Mouse (Mus musculus) heart, embryonic 11.5 days (tissue): Measurements from ENCODE around the gene Mfap1a. TPM values are rescaled to one million over a fixed set of nuclear protein-coding genes. Genes with fewer than 3 reads are reported as not detected.
"Not testable (repeated sequence)": the region's sequence is repeated elsewhere in the genome, so short reads cannot be mapped to it uniquely, and the experiment has no call there.

ENCODE experiments used
- ATAC-seq: fragments of 200-750 bp; cut with Nextera tagmentation; replicated peaks from 2 replicates; pipeline ENCODE4 v1.8.0; 2017; ENCODE audit warnings: moderate library complexity; ENCODE audit not compliant: insufficient number of reproducible peaks, low FRiP score, low TSS enrichment
- H3K27ac ChIP-seq: fragments of 300-500 bp; sonication (generic); 2 replicates; pipeline ENCODE4 v1.5.1; 2014; ENCODE audit warnings: mild to moderate bottlenecking, low read depth, low read length
- H3K27me3 ChIP-seq: fragments of 300-500 bp; sonication (generic); 2 replicates; pipeline ENCODE4 v1.6.1; 2014; ENCODE audit warnings: mild to moderate bottlenecking, low read length, mixed read lengths; ENCODE audit not compliant: control insufficient read depth, insufficient read depth
- H3K36me3 ChIP-seq: fragments of 300-500 bp; sonication (generic); 2 replicates; pipeline ENCODE4 v1.6.1; 2014; ENCODE audit warnings: mild to moderate bottlenecking, low read length, moderate library complexity, mixed read lengths; ENCODE audit not compliant: control insufficient read depth, insufficient read depth
- H3K4me1 ChIP-seq: fragments of 300-500 bp; sonication (generic); 2 replicates; pipeline ENCODE4 v1.6.1; 2014; ENCODE audit warnings: low read length; ENCODE audit not compliant: control insufficient read depth, insufficient read depth
- H3K4me2 ChIP-seq: fragments of 300-500 bp; sonication (generic); 2 replicates; pipeline ENCODE4 v1.6.1; 2014; ENCODE audit warnings: mild to moderate bottlenecking, moderate library complexity
- H3K4me3 ChIP-seq: fragments of 300-500 bp; sonication (generic); 2 replicates; pipeline ENCODE4 v1.5.1; 2014; ENCODE audit warnings: low read depth, low read length
- H3K9ac ChIP-seq: fragments of 300-500 bp; sonication (generic); 2 replicates; pipeline ENCODE4 v1.6.1; 2014; ENCODE audit warnings: mild to moderate bottlenecking, low read depth, low read length, moderate library complexity
- H3K9me3 ChIP-seq: fragments of 300-500 bp; sonication (generic); replicated peaks from 2 replicates; pipeline ENCODE4 v1.6.1; 2016; ENCODE audit warnings: low read length; ENCODE audit not compliant: control insufficient read depth
- WGBS: fragments of 180-500 bp; shearing (Covaris S2); extraction: QIAGEN DNeasy Blood & Tissue Kit; methylation state at CpG from one replicate; pipeline ENCODE4 v1.1.7; 2014; ENCODE audit not compliant: insufficient replicate concordance; 5-methylcytosine and 5-hydroxymethylcytosine counted together
- polyA plus RNA-seq: library from polyadenylated mRNA; unstranded; fragments of >200 nt; fragmentation: Nextera tagmentation; extraction: Ambion mirVana; gene quantifications from 2 replicates; pipeline ENCODE4 v1.2.1, GENCODE M21; 2014

The Mfap1a gene
- polyA plus RNA-seq, 1 experiment from 2014 or later = 19.2 TPM

GRCm38 (mm10) chr2:121484403-121484802 lies 22.1 kb downstream of the Mfap1a start:
- not testable (repeated sequence) for H3K4me1 ChIP-seq, H3K4me3 ChIP-seq, ATAC-seq, H3K27me3 ChIP-seq, H3K4me2 ChIP-seq, H3K9ac ChIP-seq, H3K36me3 ChIP-seq, H3K9me3 ChIP-seq, H3K27ac ChIP-seq
- WGBS = 71% methylated on average over 1 of the region's 2 CpGs

GRCm38 (mm10) chr2:121483576-121483975 lies 22.9 kb downstream of the Mfap1a start:
- Histone ChIP-seq H3K4me2 (no peak overlapping the region), H3K9me3 (no peaks in the 10 kb centered on the region), H3K4me1 (no peaks in the 10 kb centered on the region), H3K36me3 (no peaks in the 10 kb centered on the region), H3K27me3 (no peaks in the 10 kb centered on the region), H3K27ac (no peak overlapping the region), H3K9ac (no peak overlapping the region), H3K4me3 (no peak overlapping the region)
- no peak for ATAC-seq
- WGBS = 77% methylated on average over 8 of the region's 8 CpGs

GRCm38 (mm10) chr2:121480916-121481315 lies 25.5 kb downstream of the Mfap1a start:
- ATAC-seq, H3K9ac ChIP-seq, H3K4me1 ChIP-seq, H3K36me3 ChIP-seq, H3K9me3 ChIP-seq, H3K27me3 ChIP-seq, H3K27ac ChIP-seq, H3K4me2 ChIP-seq, H3K4me3 ChIP-seq: not testable (repeated sequence)
- 78% methylated on average over 13 of the region's 13 CpGs for WGBS

GRCm38 (mm10) chr2:121480498-121480897 lies 26.0 kb downstream of the Mfap1a start:
- 60% methylated on average over 3 of the region's 3 CpGs for WGBS
- H3K9ac ChIP-seq = no peak overlapping the region
- no peaks in the 10 kb centered on the region for H3K4me1 ChIP-seq
- H3K4me3 ChIP-seq = no peak overlapping the region
- H3K27me3 ChIP-seq = no peaks in the 10 kb centered on the region
- H3K36me3 ChIP-seq = no peaks in the 10 kb centered on the region
- no peaks in the 10 kb centered on the region for H3K9me3 ChIP-seq
- no peak overlapping the region for H3K4me2 ChIP-seq
- H3K27ac ChIP-seq = no peak overlapping the region
- no peak for ATAC-seq

GRCm38 (mm10) chr2:121477491-121478266 lies 28.8 kb downstream of the Mfap1a start:
- H3K36me3 ChIP-seq = no peaks in the 10 kb centered on the region
- H3K9me3 ChIP-seq = no peaks in the 10 kb centered on the region
- H3K9ac ChIP-seq = no peak overlapping the region
- H3K27ac ChIP-seq = no peak overlapping the region
- H3K4me2 ChIP-seq = no peak overlapping the region
- H3K27me3 ChIP-seq = no peaks in the 10 kb centered on the region
- 68% methylated on average over 3 of the region's 3 CpGs for WGBS
- no peak overlapping the region for H3K4me3 ChIP-seq
- no peak for ATAC-seq
- H3K4me1 ChIP-seq = no peaks in the 10 kb centered on the region

GRCm38 (mm10) chr2:121475306-121475705 lies 31.2 kb downstream of the Mfap1a start:
- not testable (repeated sequence) for H3K27ac ChIP-seq, H3K9me3 ChIP-seq, ATAC-seq, H3K9ac ChIP-seq, H3K4me2 ChIP-seq, H3K36me3 ChIP-seq, H3K27me3 ChIP-seq, H3K4me3 ChIP-seq, H3K4me1 ChIP-seq
- WGBS = 93% methylated on average over 2 of the region's 2 CpGs

GRCm38 (mm10) chr2:121474180-121474535 lies 32.3 kb downstream of the Mfap1a start:
- WGBS = 31% methylated on average over 8 of the region's 8 CpGs
- Histone ChIP-seq H3K27ac (peak overlapping the region; percentile 70), H3K27me3 (no peaks in the 10 kb centered on the region), H3K9ac (peak overlapping the region; percentile 70), H3K4me1 (no peaks in the 10 kb centered on the region), H3K36me3 (no peaks in the 10 kb centered on the region), H3K4me2 (peak overlapping the region; percentile 71), H3K4me3 (peak overlapping the region; percentile 66), H3K9me3 (no peaks in the 10 kb centered on the region)
- no peak for ATAC-seq

- 5% methylated on average over 38 of the region's 41 CpGs for WGBS
- peak; percentile 80 for ATAC-seq
Measured at GRCm38 (mm10) chr2:121473301-121474179, 32.9 kb downstream of the Mfap1a start, which contains the start of gene Mfap1b. TSS of gene Mfap1b (minus strand) at chr2:121474067.

More at GRCm38 (mm10) chr2:121473301-121474179, 32.9 kb downstream of the Mfap1a start, which contains the start of gene Mfap1b:
- H3K4me1 ChIP-seq, H3K27me3 ChIP-seq, H3K36me3 ChIP-seq, H3K9me3 ChIP-seq: not testable (repeated sequence)
- Histone ChIP-seq H3K4me2 (peak within 1 kb of the TSS; percentile 71), H3K9ac (peak within 1 kb of the TSS; percentile 70), H3K4me3 (peak within 1 kb of the TSS; percentile 66), H3K27ac (peak within 1 kb of the TSS; percentile 70)
